ENCODE assay signal across 20 mouse cellular contexts in the genomic region with DNA sequence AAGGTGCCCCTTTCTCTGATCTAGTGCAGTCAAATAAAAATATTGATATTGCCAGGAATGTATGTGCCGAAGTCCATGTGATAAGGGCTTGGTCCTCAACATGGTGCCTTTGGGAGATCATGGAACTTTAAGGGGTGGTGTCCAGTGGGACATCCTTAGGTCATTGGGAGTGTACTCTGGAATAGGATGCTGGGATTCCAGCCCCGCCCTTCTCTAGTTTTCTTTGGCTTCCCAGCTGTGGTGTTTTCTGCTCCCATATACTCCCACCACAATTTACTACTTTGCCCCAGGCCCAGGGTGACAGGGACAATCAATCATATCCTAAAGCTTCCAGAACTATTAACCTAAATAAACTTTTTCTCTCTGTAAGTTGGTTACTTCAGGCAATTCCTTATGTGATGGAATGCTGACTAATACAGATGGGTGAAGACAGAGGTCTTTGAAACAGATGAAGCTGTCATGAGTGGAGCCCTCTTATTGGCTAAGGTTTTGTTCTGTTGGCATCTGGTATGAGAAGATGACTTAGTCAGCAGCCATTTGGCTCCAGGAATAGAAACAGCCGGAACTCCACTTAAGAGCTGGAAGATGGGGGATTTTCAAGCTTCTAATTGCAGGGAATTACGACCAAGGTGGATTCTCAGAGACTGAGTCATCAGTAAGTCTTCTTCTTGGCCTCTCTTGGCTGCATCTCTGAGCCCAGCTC.
DNase-seq lines count a peak whose midpoint lies in the region; ATAC-seq lines count a peak whose summit lies in the region.
"Had no signal": no experiment of that assay in that cellular context is flagged by ENCODE, and none has a peak within 500 bp of the region (broad histone marks: within the 10 kb centered on the region; RNA-seq: fewer than 3 reads in every experiment).

No protein-coding gene starts in this region.

- H3K27me3 ChIP-seq in hindbrain, embryonic 16.5 days (replicated peaks; ENCODE audit: control insufficient read depth, insufficient read depth, low read length) = no peaks in the 10 kb centered on the region
- H3K27me3 ChIP-seq: hindbrain, embryonic 12.5 days; intestine, embryonic 15.5 days; liver, embryonic 15.5 days; megakaryocyte, embryonic 14.5 days had no signal

- DNase-seq in frontal cortex, adult 2 months (ENCODE audit: extremely low spot score in 1 of 2, low spot score in 1 of 2) = peak; percentile 15 to 66
- no peak for DNase-seq in frontal cortex, postnatal 14 days (ENCODE audit: low spot score in 2 of 2)
- peak; percentile 19 to 41 for DNase-seq in kidney, postnatal 4 days
- no peak for DNase-seq in kidney, postnatal 36 days
- peak; percentile 40 for DNase-seq in fibroblast of lung, adult 2 months (ENCODE audit: low read depth)
- DNase-seq in adrenal gland, adult (ENCODE audit: inconsistent age in 2 of 2, low spot score in 1 of 2) = no peak
- DNase-seq: adrenal gland, adult 8-10 months; cerebellum, adult 11-12 months; cerebellum, postnatal 25 days; forebrain, postnatal 0 days; gastrocnemius, postnatal 14 days; heart, postnatal 10 days; lung, postnatal 10 days; thymus, postnatal 25 days had no signal

- H3K9me3 ChIP-seq in hindbrain, embryonic 16.5 days (ENCODE audit: control insufficient read depth, low read length) = no peaks in the 10 kb centered on the region
- H3K9me3 ChIP-seq: hindbrain, embryonic 12.5 days; intestine, embryonic 15.5 days; liver, embryonic 15.5 days; megakaryocyte, embryonic 14.5 days had no signal

- H3K9ac ChIP-seq in hindbrain, embryonic 16.5 days (ENCODE audit: low read depth, low read length) = no peak overlapping the region
- H3K9ac ChIP-seq: forebrain, postnatal 0 days; hindbrain, embryonic 12.5 days; intestine, embryonic 15.5 days; liver, embryonic 15.5 days had no signal

- no peak overlapping the region for H3K27ac ChIP-seq in hindbrain, embryonic 16.5 days (ENCODE audit: low read depth, low read length)
- H3K27ac ChIP-seq: hindbrain, embryonic 12.5 days; intestine, embryonic 15.5 days; liver, embryonic 15.5 days had no signal

- H3K4me3 ChIP-seq in hindbrain, embryonic 16.5 days (ENCODE audit: low read length) = no peak overlapping the region
- H3K4me3 ChIP-seq: hindbrain, embryonic 12.5 days; intestine, embryonic 15.5 days; liver, embryonic 15.5 days; megakaryocyte, embryonic 14.5 days had no signal

- no peak for ATAC-seq in hindbrain, embryonic 16.5 days
- ATAC-seq: forebrain, postnatal 0 days; intestine, embryonic 15.5 days; midbrain, embryonic 16.5 days had no signal

- 86% methylated on average over 4 of the region's 4 CpGs for WGBS in hindbrain, embryonic 16.5 days

- peaks cover 7% of the 10 kb centered on the region for H3K4me1 ChIP-seq in hindbrain, embryonic 16.5 days (ENCODE audit: control insufficient read depth, insufficient read depth, low read depth, low read length)
- H3K4me1 ChIP-seq: intestine, embryonic 15.5 days; liver, embryonic 15.5 days; megakaryocyte, embryonic 14.5 days had no signal

- no peak overlapping the region for H3K4me2 ChIP-seq in hindbrain, embryonic 16.5 days (ENCODE audit: low read length)
- H3K4me2 ChIP-seq: hindbrain, embryonic 12.5 days; intestine, embryonic 15.5 days; liver, embryonic 15.5 days had no signal

- H3K36me3 ChIP-seq in hindbrain, embryonic 16.5 days (ENCODE audit: control insufficient read depth, insufficient read depth, low read length) = no peaks in the 10 kb centered on the region
- H3K36me3 ChIP-seq: hindbrain, embryonic 12.5 days; intestine, embryonic 15.5 days; liver, embryonic 15.5 days had no signal

Comparison
In these comparisons a context has a peak if more than half of its experiments do, and no peak if none do; other contexts are left out.
1. DNase-seq: peak in frontal cortex, adult 2 months (2 of 2), kidney, postnatal 4 days (2 of 2) and fibroblast of lung, adult 2 months (single experiment); none in frontal cortex, postnatal 14 days (0 of 2), kidney, postnatal 36 days (0 of 2) and adrenal gland, adult (0 of 2).